Mouse (Mus musculus): ENCODE data around the gene Mogs.

The Mogs gene

GRCm38 (mm10) chr6:83147280-83147679, 32.0 kb downstream of the Mogs start:
- in situ Hi-C loops (cut with MboI, MseI), result no loop called here

GRCm38 (mm10) chr6:83151721-83152120, 36.4 kb downstream of the Mogs start:
- in situ Hi-C loops (cut with MboI, MseI), result no loop called here

- in situ Hi-C loops (cut with MboI, MseI), result no loop called here
Observed at GRCm38 (mm10) chr6:83153038-83153437, 37.7 kb downstream of the Mogs start.

GRCm38 (mm10) chr6:83153485-83153884, 38.2 kb downstream of the Mogs start:
- in situ Hi-C loops (cut with MboI, MseI), result no loop called here

- in situ Hi-C loops (cut with MboI, MseI), result loop anchor here (5.0 kb wide), 1 partner anchor 48 kb away; the partner anchor contains the start of gene Mrpl53
Observed at GRCm38 (mm10) chr6:83155552-83156238, 40.4 kb downstream of the Mogs start.

- in situ Hi-C loops (cut with MboI, MseI), result loop anchor here (5.0 kb wide), 1 partner anchor 49 kb away; the partner anchor contains the start of gene Mrpl53
Observed at GRCm38 (mm10) chr6:83156259-83156684, 41.0 kb downstream of the Mogs start, which contains the start of the genes Wdr54 and 1700003E16Rik. TSS of gene Wdr54 (minus strand) at chr6:83156397. TSS of gene 1700003E16Rik (plus strand) at chr6:83156404.

- in situ Hi-C loops (cut with MboI, MseI), result loop anchor here (5.0 kb wide), 1 partner anchor 52 kb away; the partner anchor contains the start of gene Mrpl53
Observed at GRCm38 (mm10) chr6:83159456-83159855, 44.2 kb downstream of the Mogs start.

- in situ Hi-C loops (cut with MboI, MseI), result no loop called here
Observed at GRCm38 (mm10) chr6:83161442-83161841, 46.1 kb downstream of the Mogs start.

GRCm38 (mm10) chr6:83161921-83162641, 46.8 kb downstream of the Mogs start:
- in situ Hi-C loops (cut with MboI, MseI), result no loop called here

- in situ Hi-C loops (cut with MboI, MseI), result no loop called here
Observed at GRCm38 (mm10) chr6:83162701-83163100, 47.4 kb downstream of the Mogs start.

GRCm38 (mm10) chr6:83165026-83165606, 49.8 kb downstream of the Mogs start:
- in situ Hi-C loops (cut with MboI, MseI), result no loop called here

GRCm38 (mm10) chr6:83165607-83166242, 50.4 kb downstream of the Mogs start, which contains the start of gene Dctn1:
TSS of gene Dctn1 (plus strand) at chr6:83165920.
- in situ Hi-C loops (cut with MboI, MseI), result no loop called here

- in situ Hi-C loops (cut with MboI, MseI), result no loop called here
Observed at GRCm38 (mm10) chr6:83166243-83166630, 50.9 kb downstream of the Mogs start.

Data from T-helper 1 cell (primary cell).